Mouse (Mus musculus) MN1 (cell line): ENCODE results near the gene Chrm1.

ENCODE experiments used
- DNase-seq: peaks from one replicate; pipeline ENCODE4 v3.0.0-alpha.2; 2016; ENCODE audit warnings: low spot score

Chrm1 gene

GRCm38 (mm10) chr19:8663360-8663839 lies at the start of gene Chrm1:
Gene Chrm1 (plus strand): TSS chr19:8663789.
- DNase-seq: no peak

GRCm38 (mm10) chr19:8614343-8614742 lies 49.2 kb upstream of the Chrm1 start:
- no peak for DNase-seq

GRCm38 (mm10) chr19:8616314-8616713 lies 47.3 kb upstream of the Chrm1 start:
- no peak for DNase-seq

GRCm38 (mm10) chr19:8617904-8618303 lies 45.7 kb upstream of the Chrm1 start, which contains the start of gene Slc22a6:
Gene Slc22a6 (plus strand): TSS chr19:8618039.
- no peak for DNase-seq

GRCm38 (mm10) chr19:8621098-8621497 lies 42.5 kb upstream of the Chrm1 start:
- no peak for DNase-seq

- DNase-seq: no peak
These were observed 33.3 kb upstream of the Chrm1 start for GRCm38 (mm10) chr19:8630249-8630648.

- no peak for DNase-seq
These were observed 32.8 kb upstream of the Chrm1 start for GRCm38 (mm10) chr19:8630826-8631225.

- DNase-seq: no peak
These were observed 31.6 kb upstream of the Chrm1 start for GRCm38 (mm10) chr19:8632029-8632428.

GRCm38 (mm10) chr19:8642086-8642485 lies 21.5 kb upstream of the Chrm1 start:
- DNase-seq: no peak

GRCm38 (mm10) chr19:8646393-8646792 lies 17.2 kb upstream of the Chrm1 start:
- DNase-seq: no peak

- no peak for DNase-seq
These were observed 7.8 kb upstream of the Chrm1 start for GRCm38 (mm10) chr19:8655833-8656232.

- DNase-seq: no peak
These were observed 7.2 kb upstream of the Chrm1 start for GRCm38 (mm10) chr19:8656341-8656740.

GRCm38 (mm10) chr19:8661821-8662307 lies 1.7 kb upstream of the Chrm1 start:
- no peak for DNase-seq

GRCm38 (mm10) chr19:8662337-8662736 lies 1.3 kb upstream of the Chrm1 start:
- DNase-seq: no peak

- no peak for DNase-seq
These were observed 377 bp downstream of the Chrm1 start for GRCm38 (mm10) chr19:8663911-8664421.

GRCm38 (mm10) chr19:8664859-8665258 lies 1.3 kb downstream of the Chrm1 start:
- DNase-seq: no peak

- DNase-seq: no peak
These were observed 2.2 kb downstream of the Chrm1 start for GRCm38 (mm10) chr19:8665746-8666145.

GRCm38 (mm10) chr19:8672859-8673258 lies 9.3 kb downstream of the Chrm1 start:
- DNase-seq: no peak

- no peak for DNase-seq
These were observed 9.9 kb downstream of the Chrm1 start for GRCm38 (mm10) chr19:8673336-8674063.

GRCm38 (mm10) chr19:8679031-8679779 lies 15.6 kb downstream of the Chrm1 start:
- no peak for DNase-seq

- no peak for DNase-seq
These were observed 18.2 kb downstream of the Chrm1 start for GRCm38 (mm10) chr19:8681633-8682362.

GRCm38 (mm10) chr19:8682996-8683395 lies 19.4 kb downstream of the Chrm1 start:
- DNase-seq: peak; percentile 61
